Mouse (Mus musculus): ENCODE data around the gene Unc13a.

DNA sequence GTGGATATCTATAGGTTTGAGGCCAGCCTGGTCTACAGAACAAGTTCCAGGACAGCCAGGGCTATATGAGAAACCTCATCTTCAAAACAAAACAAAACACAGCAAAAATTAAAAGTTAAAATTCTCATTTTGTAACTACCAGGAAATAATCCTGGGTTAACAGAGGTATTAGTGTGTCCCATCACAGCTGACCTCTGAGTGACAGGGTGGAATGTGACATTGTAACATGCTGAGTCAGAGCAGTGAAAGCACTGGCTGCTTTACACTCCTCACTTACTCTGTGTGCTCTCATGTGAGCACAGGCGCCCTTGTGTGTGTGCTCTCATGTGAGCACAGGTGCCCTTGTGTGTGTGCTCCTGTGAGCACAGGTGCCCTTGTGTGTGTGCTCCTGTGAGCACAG is 96.5 kb downstream of the Unc13a start:
- TF ChIP-seq POLR2A (IDR thresholded peaks at IDR 0.05; ENCODE audit: low read depth, low read length) (no peak), CTCF (IDR thresholded peaks at IDR 0.05; ENCODE audit: extremely low read depth, insufficient read depth, insufficient read length, insufficient replicate concordance) (no peak)
